ENCODE assay signal across 8 mouse cellular contexts in the genomic region with DNA sequence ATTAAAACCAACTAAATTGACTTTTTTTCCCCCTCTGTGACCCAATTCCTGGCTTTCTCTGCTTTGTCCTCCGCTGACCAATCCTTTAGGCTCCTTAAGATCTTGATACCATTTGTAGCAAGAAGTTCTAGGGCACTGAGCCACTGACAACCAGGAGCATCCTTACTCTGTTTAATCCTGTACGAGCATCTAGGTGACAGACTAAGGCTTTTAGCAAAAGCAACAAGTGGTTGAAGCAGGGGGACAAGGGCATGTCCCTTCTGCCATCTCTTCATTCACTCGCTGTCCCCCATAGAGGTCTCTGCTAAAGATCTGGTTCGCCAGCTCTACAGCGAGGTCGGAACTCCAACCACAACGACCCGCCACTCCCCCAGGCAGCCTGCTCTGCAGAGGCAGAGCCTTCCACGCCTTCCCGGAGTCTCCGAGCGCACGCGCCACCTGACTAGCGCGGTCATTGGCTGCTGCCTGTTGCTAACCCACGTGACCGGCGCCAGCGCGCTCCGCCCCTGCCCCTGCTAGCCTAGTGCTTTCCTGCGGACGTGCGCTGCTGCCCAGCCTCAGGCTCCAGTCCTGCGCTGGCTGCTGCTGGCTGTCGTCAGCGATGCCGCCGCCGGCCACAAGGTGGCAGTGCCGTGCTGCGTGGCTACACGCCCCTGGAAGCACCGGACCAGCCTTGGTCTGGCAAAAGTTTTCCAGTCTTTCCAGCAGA.
DNase-seq lines count a peak whose midpoint lies in the region; ATAC-seq lines count a peak whose summit lies in the region.

No protein-coding gene starts in this region.

- peak overlapping the region; percentile 59 for H3K27ac ChIP-seq in hindbrain, embryonic 16.5 days (ENCODE audit: low read depth, low read length)
- peak overlapping the region; percentile 28 for H3K27ac ChIP-seq in macrophage

- H3K36me3 ChIP-seq in hindbrain, embryonic 16.5 days (ENCODE audit: control insufficient read depth, insufficient read depth, low read length): no peaks in the 10 kb centered on the region
- no peaks in the 10 kb centered on the region for H3K36me3 ChIP-seq in macrophage (ENCODE audit: inconsistent target)

- peaks cover 12% of the 10 kb centered on the region; the same call in 1 of the 2 replicates for H3K4me1 ChIP-seq in hindbrain, embryonic 16.5 days (ENCODE audit: control insufficient read depth, insufficient read depth, low read depth, low read length)

- ATAC-seq in hindbrain, embryonic 16.5 days: peak; percentile 100

- DNase-seq in T-cell, adult 2 months (ENCODE audit: low spot score): peak; percentile 98
- peak; percentile 98 for DNase-seq in cerebellum, postnatal 36 days
- peak; percentile 99 for DNase-seq in gastrocnemius, adult 18-20 months (ENCODE audit: low spot score)
- peak; percentile 98 to 100 for DNase-seq in left cerebral cortex, adult 18-20 months (ENCODE audit: low spot score in 2 of 2)
- DNase-seq in right cerebral cortex, adult 18-20 months: peak; percentile 97
- peak; percentile 99 for DNase-seq in urinary bladder, postnatal 10 days (ENCODE audit: low spot score)

- 1% methylated on average over 35 of the region's 35 CpGs for WGBS in hindbrain, embryonic 16.5 days
- WGBS in macrophage (ENCODE audit: missing documents): 5% methylated on average over 35 of the region's 35 CpGs

- no peaks in the 10 kb centered on the region for H3K79me2 ChIP-seq in macrophage (ENCODE audit: inconsistent target)

- H3K27me3 ChIP-seq in hindbrain, embryonic 16.5 days (replicated peaks; ENCODE audit: control insufficient read depth, insufficient read depth, low read length): 0 out of 2 replicates have a peak, but pooled peaks cover 2% of the 10 kb centered on the region

- peak overlapping the region; percentile 59 for H3K9ac ChIP-seq in hindbrain, embryonic 16.5 days (ENCODE audit: low read depth, low read length)

- peak overlapping the region; percentile 73 for H3K4me2 ChIP-seq in hindbrain, embryonic 16.5 days (ENCODE audit: low read length)

- peak overlapping the region; percentile 42 for H3K4me3 ChIP-seq in hindbrain, embryonic 16.5 days (ENCODE audit: low read length)
- no peak overlapping the region; the same call in 1 of the 2 replicates for H3K4me3 ChIP-seq in macrophage (ENCODE audit: inconsistent target)

- no peaks in the 10 kb centered on the region for H3K9me3 ChIP-seq in hindbrain, embryonic 16.5 days (ENCODE audit: control insufficient read depth, low read length)
